Mouse (Mus musculus) left cerebral cortex, adult 6 months (tissue): ENCODE data around the gene Atox1. TPM values are rescaled to one million over a fixed set of nuclear protein-coding genes. Genes with fewer than 3 reads are reported as not detected.

Experiments
- long read RNA-seq, 2 experiments: library from polyadenylated mRNA; unstranded; transcript quantifications; one replicate each; pipeline ENCODE4 v2.0.0; 2019 to 2020
- polyA plus RNA-seq: library from polyadenylated mRNA; unstranded; fragments of <200 nt; fragmentation: Nextera tagmentation; gene quantifications from 2 replicates; pipeline ENCODE4 v1.2.3, GENCODE M21; 2021

The Atox1 gene
- 445 and 505 TPM in 2 replicates for polyA plus RNA-seq
- long read RNA-seq, experiment 1, transcript Atox1-201 (4 exons, 541 nt) = major isoform, 41 of 50 reads
- long read RNA-seq, experiment 1, partial matches to known transcripts = 3 of 50 reads
- long read RNA-seq, experiment 1, other reads (novel, unspliced or antisense) = 6 of 50 reads
- long read RNA-seq, experiment 2, transcript Atox1-201 (4 exons, 541 nt) = major isoform, 260 of 272 reads
- long read RNA-seq, experiment 2, partial matches to known transcripts = 4 of 272 reads
- long read RNA-seq, experiment 2, other reads (novel, unspliced or antisense) = 6 of 272 reads

GRCm38 (mm10) chr11:55461019-55461645 is at the start of gene Atox1:
Atox1 (minus strand) TSS chr11:55461239.

GRCm38 (mm10) chr11:55469048-55469843 is 8.2 kb upstream of the Atox1 start, which contains the start of gene G3bp1:
G3bp1 (plus strand) TSS chr11:55469685.

GRCm38 (mm10) chr11:55422978-55423377 is 38.1 kb downstream of the Atox1 start, which contains the start of gene Sparc:
Sparc (minus strand) TSS chr11:55423183.

Other genes with a start within 250 kb of the Atox1 start
- gene Fat2, start 124.7 kb downstream of the Atox1 start, polyA plus RNA-seq = 0.01 and 0.02 TPM in 2 replicates
- gene Sparc, start 38.1 kb downstream of the Atox1 start, polyA plus RNA-seq = 108 and 137 TPM in 2 replicates
- 30.5 and 37.7 TPM in 2 replicates for gene G3bp1, start 8.4 kb upstream of the Atox1 start, polyA plus RNA-seq
- gene Glra1, start 147.0 kb upstream of the Atox1 start, polyA plus RNA-seq = 0.14 and 0.21 TPM in 2 replicates